Mouse (Mus musculus) cerebellum, adult 2 months (tissue): Measurements from ENCODE around the gene Ndufc1.

Experiments used
- CTCF ChIP-seq: fragments of 200-500 bp; IDR thresholded peaks from 2 replicates; pipeline ENCODE4 v1.5.1; 2011; ENCODE audit warnings: low read depth, mild to moderate bottlenecking, control low read depth, low read length, moderate library complexity, borderline replicate concordance; ENCODE audit not compliant: insufficient read depth
- POLR2A ChIP-seq: fragments of 200-500 bp; IDR thresholded peaks from 2 replicates; pipeline ENCODE4 v1.6.1; 2011; ENCODE audit warnings: low read length, control low read depth, borderline replicate concordance; ENCODE audit not compliant: insufficient read depth

- no peak for TF ChIP-seq CTCF
- TF ChIP-seq POLR2A = no peak
Measured at GRCm38 (mm10) chr3:51388904-51389303, 19.9 kb downstream of the Ndufc1 start.
